Mouse (Mus musculus) brain, embryonic 14.5 days (tissue): ENCODE data around the gene Prrt3. TPM values are rescaled to one million over a fixed set of nuclear protein-coding genes. Genes with fewer than 3 reads are reported as not detected.

ENCODE experiments used
- DNase-seq: peaks from one replicate; pipeline ENCODE4 v3.0.0-alpha.2; 2011; ENCODE audit warnings: low read depth
- CTCF ChIP-seq: fragments of 200-500 bp; IDR thresholded peaks from 2 replicates; pipeline ENCODE4 v1.5.1; 2012; ENCODE audit warnings: inconsistent platforms, mild to moderate bottlenecking, moderate library complexity, borderline replicate concordance; ENCODE audit not compliant: insufficient read depth, insufficient read length; ENCODE audit errors: extremely low read depth
- POLR2A ChIP-seq: fragments of 200-500 bp; IDR thresholded peaks from 2 replicates; pipeline ENCODE4 v1.6.1; 2012; ENCODE audit warnings: mild to moderate bottlenecking, inconsistent platforms, borderline replicate concordance; ENCODE audit not compliant: poor library complexity, insufficient read depth, insufficient read length, severe bottlenecking; ENCODE audit errors: extremely low read depth
- polyA plus RNA-seq: library from polyadenylated mRNA; depleted of rRNA; stranded (reverse); fragments of >200 nt; gene quantifications from 2 replicates; pipeline ENCODE4 v1.2.3, GENCODE M21; 2012; rRNA removed

The Prrt3 gene
- 8.7 and 8.9 TPM in 2 replicates for polyA plus RNA-seq

DNA sequence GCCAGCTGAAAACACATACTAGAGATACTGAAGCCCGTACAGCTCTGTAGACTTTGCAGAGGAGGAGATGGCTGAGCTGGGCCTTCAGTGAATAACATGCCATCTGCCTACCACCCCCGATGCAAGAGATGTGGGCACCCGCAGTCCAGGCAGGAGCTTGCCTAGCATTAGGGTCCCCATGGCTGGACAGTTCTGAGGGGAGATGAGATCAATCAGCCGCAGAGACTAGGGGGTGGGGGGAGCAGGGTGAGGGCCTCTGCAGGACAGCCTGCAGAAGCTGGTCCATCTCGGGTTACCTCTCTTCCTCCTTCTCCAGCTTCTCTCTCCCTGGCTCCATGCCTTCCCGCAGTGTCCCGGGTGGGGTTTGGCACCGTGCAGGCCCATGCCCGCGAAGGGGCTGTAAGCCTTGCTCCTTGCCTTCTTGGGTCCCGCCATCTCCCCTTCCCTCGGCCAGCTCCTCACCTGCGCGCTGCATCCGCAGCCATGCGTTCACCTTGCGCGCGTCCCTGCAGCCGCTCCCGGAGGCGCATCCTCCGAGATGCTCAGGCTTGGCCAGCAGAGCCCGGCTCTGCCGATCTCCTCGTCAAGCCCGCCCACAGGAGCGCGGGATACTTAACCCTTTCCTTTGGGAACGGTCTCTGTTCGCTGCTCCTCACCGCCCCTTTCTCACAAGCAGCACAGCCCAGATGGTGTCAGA is at the start of gene Prrt3:
Gene Prrt3 (minus strand): TSS at position 544 of the 697 bp plus-strand sequence.
- TF ChIP-seq POLR2A: peak; percentile 44; the same call in 1 of the 2 replicates
- TF ChIP-seq CTCF: no peak
- DNase-seq: peak; percentile 89

DNA sequence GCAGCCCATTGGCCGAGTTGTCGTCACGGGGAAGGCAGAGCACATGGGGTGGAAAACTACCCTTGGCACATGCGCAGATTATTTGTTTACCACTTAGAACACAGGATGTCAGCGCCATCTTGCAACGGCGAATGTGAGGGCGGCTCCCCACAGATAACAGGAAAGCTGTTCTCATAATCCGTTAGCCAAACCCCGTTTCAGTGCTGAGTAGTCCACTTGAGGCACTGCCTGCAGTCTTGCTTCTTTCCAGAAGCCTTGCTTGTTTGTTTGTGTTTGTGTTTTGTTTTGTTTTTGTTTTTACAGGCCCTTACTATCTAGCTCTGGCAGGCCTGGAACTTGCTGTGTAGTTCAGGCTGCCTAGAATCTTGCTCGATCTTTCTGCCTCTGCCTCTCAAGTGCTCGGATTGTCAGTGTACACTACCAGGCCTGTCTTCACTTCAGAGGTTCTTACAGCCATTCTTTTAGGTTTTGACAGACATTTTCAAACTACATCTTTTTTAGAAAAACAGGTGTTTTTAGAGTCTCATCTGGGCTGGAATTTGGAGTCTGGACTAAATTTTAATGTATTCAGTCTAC is 42.3 kb upstream of the Prrt3 start:
- no peak for DNase-seq
- TF ChIP-seq POLR2A (no peak), CTCF (no peak)

DNA sequence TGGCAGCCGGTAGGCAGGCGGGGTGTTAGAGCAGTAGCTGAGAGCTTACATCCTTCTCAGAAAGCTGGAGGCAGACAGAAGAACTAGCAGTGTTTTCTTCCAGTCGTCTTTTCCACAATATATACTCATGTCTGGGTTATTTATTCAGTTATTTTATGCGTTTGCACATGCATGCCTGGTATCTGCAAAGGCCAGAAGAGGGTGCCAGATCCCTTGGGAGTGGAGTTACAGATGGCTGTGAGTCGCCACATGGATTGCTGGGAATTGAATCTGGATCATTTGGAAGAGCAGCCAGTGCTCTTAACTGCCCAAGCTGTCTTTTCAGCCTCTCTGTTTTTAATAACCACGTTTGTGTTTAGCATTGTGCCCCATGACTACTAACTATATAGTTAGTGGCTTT is 39.9 kb upstream of the Prrt3 start:
- TF ChIP-seq POLR2A: no peak
- TF ChIP-seq CTCF: no peak
- DNase-seq: no peak

DNA sequence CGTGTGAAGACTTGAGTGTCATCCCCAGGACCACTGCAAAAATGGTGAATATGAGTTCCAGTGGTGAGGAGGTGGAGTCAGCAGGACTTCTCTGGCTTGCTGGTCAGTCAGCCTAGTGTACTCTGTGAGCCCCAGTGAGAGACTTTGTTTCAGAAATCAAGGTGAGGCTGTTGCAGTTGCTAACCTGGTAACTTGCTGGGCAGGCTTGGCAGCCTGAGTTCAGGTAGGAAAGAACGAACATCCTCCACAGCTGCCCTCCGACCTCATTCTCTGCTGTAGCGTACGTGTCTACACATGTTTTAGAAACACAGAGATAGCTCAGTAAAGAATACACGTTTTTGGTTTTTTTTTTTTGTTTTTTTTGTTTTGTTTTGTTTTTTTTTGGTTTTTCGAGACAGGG is 33.2 kb upstream of the Prrt3 start:
- TF ChIP-seq POLR2A: no peak
- TF ChIP-seq CTCF: no peak
- no peak for DNase-seq

DNA sequence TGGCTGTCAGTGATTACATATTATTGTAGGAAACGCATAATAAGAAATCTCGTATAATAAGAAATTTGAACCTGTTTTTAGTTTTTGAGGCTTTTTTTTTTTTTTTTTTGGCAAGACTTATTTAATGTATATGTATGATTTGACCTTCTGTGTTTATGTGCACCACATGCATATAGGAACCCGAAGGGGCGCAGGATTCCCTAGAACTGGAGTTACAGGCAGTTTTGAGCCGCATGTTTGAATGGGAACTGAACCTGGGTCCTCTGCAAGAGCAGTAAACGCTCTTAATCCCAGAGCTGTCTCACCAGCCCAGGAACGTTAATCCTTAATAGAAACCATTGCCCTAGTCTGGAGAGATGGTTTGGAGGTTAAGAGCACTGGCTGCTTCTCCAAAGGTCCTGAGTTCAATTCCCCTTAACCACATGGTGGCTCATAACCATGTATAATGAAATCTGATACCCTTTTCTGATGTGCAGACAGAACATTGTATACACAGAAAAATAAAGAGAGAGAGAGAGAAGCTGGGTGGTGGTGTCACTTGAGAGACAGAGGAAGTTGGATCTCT is 30.2 kb upstream of the Prrt3 start:
- DNase-seq: no peak
- no peak for TF ChIP-seq CTCF
- TF ChIP-seq POLR2A: no peak

DNA sequence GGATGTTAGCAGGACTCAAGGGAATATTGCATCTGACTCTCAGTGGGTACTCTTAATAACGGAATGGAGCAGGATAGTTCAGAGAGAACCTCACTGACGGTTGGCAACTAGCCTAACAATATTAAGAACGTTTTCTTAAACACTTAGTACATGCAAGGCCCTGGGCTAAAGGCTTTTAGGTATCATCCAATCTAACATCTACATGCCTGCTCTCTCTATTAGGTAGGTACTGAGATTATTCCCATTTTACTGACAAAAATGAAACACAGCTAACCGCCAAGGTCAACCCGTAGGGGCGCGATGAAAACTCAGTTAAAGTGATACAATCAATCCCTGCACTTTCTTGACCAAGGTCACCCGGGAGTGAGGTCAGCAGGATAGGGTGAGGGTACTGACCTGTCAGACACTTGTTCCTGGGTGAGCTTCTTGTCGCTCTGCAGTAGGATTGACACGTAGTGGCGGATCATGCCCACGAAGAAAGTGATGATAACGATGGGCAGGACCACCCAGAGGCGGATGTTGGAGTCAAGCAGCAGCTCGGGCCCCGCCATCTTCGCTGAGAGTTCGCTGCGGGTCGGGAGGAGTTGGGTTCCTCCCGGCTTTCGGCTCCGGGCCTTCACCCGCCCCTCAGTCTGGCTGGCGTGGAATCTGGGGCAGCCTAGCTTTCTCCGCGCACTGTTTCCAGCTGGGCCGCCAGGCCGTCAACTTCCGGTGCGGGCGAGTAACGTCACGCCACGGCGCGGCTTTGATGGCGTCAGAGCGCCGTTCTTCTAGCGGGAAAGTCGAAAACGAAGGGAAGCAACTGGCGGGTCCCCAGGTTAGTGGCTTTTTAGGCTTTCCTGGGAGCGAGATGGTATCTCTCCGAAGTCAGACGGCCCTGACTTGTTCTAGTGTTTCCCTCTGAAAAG is 29.5 kb upstream of the Prrt3 start, which contains the start of the genes Emc3 and Fancd2:
Gene Emc3 (minus strand): TSS at position 721 of the 908 bp plus-strand sequence.
Gene Fancd2 (plus strand): TSS at position 751 of the 908 bp plus-strand sequence.
- TF ChIP-seq POLR2A (peak; percentile 61; the same call in 1 of the 2 replicates), CTCF (no peak)
- DNase-seq: peak; percentile 94

DNA sequence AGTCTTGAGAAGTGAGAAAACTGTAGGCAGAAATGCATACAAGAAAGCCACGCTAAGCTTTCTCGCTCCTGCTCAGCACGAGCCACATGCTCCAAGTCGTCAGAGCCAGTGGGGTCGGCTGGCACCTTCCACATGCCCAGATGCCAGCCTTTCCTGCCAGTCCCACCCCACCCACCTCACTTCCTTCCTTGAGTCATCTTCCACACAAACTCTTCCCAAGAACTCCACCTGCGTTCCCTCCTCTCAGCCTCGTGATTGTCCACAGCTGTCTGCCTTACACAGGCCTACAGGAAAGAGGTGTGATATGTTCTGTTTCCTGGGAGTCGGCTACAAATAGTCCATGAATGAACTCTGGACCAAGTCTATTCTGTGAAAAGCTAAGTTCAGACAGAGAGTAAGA is 21.7 kb upstream of the Prrt3 start:
- no peak for TF ChIP-seq CTCF
- no peak for TF ChIP-seq POLR2A
- DNase-seq: no peak

DNA sequence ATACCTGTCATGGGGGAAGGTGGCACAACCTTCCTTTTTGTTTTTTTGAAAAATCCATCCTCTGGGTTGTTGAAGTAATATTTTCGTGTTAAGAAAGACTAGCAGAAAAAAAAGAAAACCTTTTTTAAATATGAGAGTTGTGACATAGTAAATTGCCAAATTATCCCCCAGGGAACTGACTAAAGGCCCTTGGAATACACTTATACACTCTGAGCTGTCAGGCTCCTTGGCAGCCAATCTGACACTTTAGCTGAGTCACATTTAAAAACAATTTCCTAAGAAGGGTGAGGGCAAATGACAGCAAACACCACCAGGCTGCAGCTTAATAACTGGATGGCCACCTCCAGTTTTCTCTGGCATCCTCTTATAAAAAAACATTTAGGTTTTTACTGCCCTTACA is 20.6 kb upstream of the Prrt3 start:
- no peak for DNase-seq
- no peak for TF ChIP-seq CTCF
- TF ChIP-seq POLR2A: no peak

DNA sequence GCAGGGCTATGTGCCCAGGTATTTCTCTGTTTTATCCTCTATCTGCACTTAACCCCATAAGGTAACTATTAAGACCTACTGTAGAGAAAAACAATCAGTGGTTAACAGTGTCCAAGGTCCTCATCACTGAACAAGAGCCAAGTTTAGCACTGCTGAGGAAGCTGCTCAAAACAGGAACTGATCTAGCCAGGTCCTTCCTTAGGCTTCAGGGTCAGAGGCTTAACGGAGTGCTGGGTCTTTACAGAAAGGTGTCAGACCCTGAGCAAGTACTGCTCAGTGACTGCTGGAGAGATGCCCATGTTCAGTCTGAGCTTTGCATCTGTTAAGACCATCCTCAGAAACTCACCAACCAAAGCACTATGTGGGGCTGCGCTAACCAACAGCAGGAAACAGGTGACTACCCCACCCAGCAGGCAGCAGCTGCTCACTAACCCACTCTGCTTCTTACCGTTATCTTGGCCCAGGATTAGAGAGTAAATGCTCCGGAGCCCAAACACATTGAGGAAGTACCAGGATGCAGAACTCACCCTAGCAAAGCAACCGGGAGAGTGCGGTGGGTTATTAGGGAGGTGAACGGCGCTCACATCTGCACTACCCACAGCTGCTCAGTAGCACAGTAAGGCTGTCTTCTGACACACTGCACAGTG is 15.8 kb upstream of the Prrt3 start:
- no peak for DNase-seq
- TF ChIP-seq POLR2A: no peak
- TF ChIP-seq CTCF: no peak

DNA sequence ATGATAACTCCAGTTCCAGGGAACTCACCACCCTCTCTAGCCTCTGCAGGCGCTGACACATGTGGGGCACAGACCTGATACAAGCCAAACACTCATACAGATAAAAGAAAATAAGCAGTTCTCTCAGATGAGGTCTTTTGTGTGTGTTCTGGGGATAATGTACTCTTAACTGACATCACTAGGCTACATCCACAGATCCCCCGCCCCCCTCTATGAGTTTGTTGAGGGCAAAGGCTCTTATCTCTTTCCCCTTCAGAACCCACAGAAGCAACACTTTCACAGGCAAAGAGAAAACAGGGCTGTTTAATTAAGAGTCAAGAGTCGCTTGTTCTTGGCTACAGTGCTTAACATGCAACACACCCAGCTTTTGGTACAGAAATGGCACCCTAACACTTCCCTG is 12.9 kb upstream of the Prrt3 start:
- DNase-seq: no peak
- no peak for TF ChIP-seq POLR2A
- no peak for TF ChIP-seq CTCF

DNA sequence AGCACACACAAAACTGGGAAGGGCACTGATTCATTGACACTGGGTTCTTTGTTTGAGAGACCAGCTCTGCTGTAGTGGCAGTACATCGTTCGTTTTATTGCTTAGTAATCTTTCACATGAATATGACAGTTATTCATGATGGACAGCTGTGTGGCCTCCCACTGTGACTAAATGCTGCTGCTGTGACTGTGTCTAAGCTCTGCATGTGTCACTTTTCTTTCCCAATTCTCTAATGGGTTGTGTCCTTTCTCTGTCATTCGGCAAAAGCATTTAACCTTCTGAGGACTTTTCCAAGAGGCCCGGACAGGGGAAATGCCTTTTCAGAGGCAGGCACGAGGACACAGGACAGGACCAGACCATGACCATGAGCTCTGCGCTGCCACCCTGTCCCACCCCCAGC is 12.2 kb upstream of the Prrt3 start:
- DNase-seq: no peak
- TF ChIP-seq POLR2A (no peak), CTCF (no peak)

DNA sequence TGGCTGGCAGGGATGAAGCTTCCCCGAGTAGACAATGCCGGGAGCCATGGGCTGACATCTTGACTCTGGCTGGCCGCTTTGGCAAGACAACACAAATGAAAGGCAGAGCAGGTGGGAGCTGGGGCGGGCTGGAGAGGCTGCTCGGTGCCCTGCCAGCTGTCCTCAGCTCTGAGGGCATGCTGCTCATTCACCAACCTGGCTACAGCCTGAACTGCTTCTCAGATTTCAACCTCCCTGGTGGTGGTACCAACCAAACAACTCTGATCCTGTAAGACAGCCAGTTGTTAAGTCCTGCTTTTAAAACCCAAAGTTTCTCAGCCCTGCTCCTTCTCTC is 7.2 kb upstream of the Prrt3 start:
- DNase-seq: no peak
- no peak for TF ChIP-seq CTCF
- TF ChIP-seq POLR2A: no peak
